Mouse (Mus musculus) liver, adult 2 months (tissue): Measurements from ENCODE around the gene Nyap1. TPM values are rescaled to one million over a fixed set of nuclear protein-coding genes. Genes with fewer than 3 reads are reported as not detected.
A peak's percentile ranks its signal among the peaks of the same experiment; 100 is the strongest.

Experiments used
- DNase-seq: peaks from one replicate; pipeline ENCODE4 v3.0.0-alpha.2; 2011; ENCODE audit warnings: low read depth, low spot score; ENCODE audit errors: extremely low read depth
- H3K27ac ChIP-seq: fragments of 200-500 bp; replicated peaks from 2 replicates; pipeline ENCODE4 v1.5.1; 2012; ENCODE audit warnings: low read depth, mild to moderate bottlenecking, control low read depth, inconsistent platforms, low read length; ENCODE audit not compliant: insufficient read depth
- H3K27me3 ChIP-seq: fragments of 200-500 bp; 2 replicates; pipeline ENCODE4 v1.6.1; 2012; ENCODE audit warnings: mild to moderate bottlenecking, moderate library complexity, low read length, inconsistent platforms; ENCODE audit not compliant: control insufficient read depth, insufficient read depth
- H3K36me3 ChIP-seq: fragments of 200-500 bp; 2 replicates; pipeline ENCODE4 v1.6.1; 2012; ENCODE audit warnings: low read length, inconsistent platforms; ENCODE audit not compliant: control insufficient read depth, insufficient read depth
- H3K4me1 ChIP-seq: fragments of 200-500 bp; 2 replicates; pipeline ENCODE4 v1.6.1; 2011; ENCODE audit warnings: low read length; ENCODE audit not compliant: control insufficient read depth, insufficient read depth
- H3K4me3 ChIP-seq: fragments of 200-500 bp; 2 replicates; pipeline ENCODE4 v1.5.1; 2011; ENCODE audit warnings: low read depth, mild to moderate bottlenecking, control low read depth, low read length, moderate library complexity; ENCODE audit not compliant: insufficient read depth
- H3K79me2 ChIP-seq: fragments of 200-500 bp; 2 replicates; pipeline ENCODE4 v1.6.1; 2012; ENCODE audit warnings: inconsistent platforms, mild to moderate bottlenecking, low read length, moderate library complexity; ENCODE audit not compliant: control insufficient read depth, insufficient read depth
- H3K9ac ChIP-seq: fragments of 200-500 bp; 2 replicates; pipeline ENCODE4 v1.6.1; 2012; ENCODE audit warnings: low read depth, mild to moderate bottlenecking, control low read depth, inconsistent platforms, low read length
- CTCF ChIP-seq: fragments of 200-500 bp; IDR thresholded peaks from 2 replicates; pipeline ENCODE4 v1.5.1; 2011; ENCODE audit warnings: low read depth, low read length, control low read depth
- POLR2A ChIP-seq: fragments of 200-500 bp; IDR thresholded peaks from 2 replicates; pipeline ENCODE4 v1.6.1; 2011; ENCODE audit warnings: low read length, control low read depth; ENCODE audit not compliant: insufficient read depth; ENCODE audit errors: extremely low read depth
- WGBS: fragments of 180-500 bp; shearing (Covaris S2); methylation state at CpG from one replicate; pipeline ENCODE4 v1.1.7; 2018; 5-methylcytosine and 5-hydroxymethylcytosine counted together
- polyA plus RNA-seq: library from polyadenylated mRNA; depleted of rRNA; stranded (reverse); fragments of >200 nt; gene quantifications from 2 replicates; pipeline ENCODE4 v1.2.3, GENCODE M21; 2012
- total RNA-seq: library from RNA; depleted of rRNA; stranded (reverse); fragments of >200 nt; gene quantifications from 2 replicates; pipeline ENCODE4 v1.2.3, GENCODE M21; 2014

Nyap1 gene
- total and polyA plus RNA-seq, 2 experiments, result 0.18 to 0.28 TPM

GRCm38 (mm10) chr5:137785164-137786031, 44.0 kb upstream of the Nyap1 start:
- H3K9ac ChIP-seq, result peak overlapping the region; percentile 91
- no peaks in the 10 kb centered on the region for H3K27me3 ChIP-seq
- no peak for DNase-seq
- H3K36me3 ChIP-seq, result peaks cover 15% of the 10 kb centered on the region; the same call in 1 of the 2 replicates
- TF ChIP-seq CTCF (no peak), POLR2A (no peak)
- peaks cover 16% of the 10 kb centered on the region for H3K79me2 ChIP-seq
- H3K27ac ChIP-seq, result peak overlapping the region; percentile 85
- H3K4me1 ChIP-seq, result peaks cover 19% of the 10 kb centered on the region
- peak overlapping the region; percentile 82 for H3K4me3 ChIP-seq
- 10% methylated on average over 59 of the region's 62 CpGs for WGBS

DNA sequence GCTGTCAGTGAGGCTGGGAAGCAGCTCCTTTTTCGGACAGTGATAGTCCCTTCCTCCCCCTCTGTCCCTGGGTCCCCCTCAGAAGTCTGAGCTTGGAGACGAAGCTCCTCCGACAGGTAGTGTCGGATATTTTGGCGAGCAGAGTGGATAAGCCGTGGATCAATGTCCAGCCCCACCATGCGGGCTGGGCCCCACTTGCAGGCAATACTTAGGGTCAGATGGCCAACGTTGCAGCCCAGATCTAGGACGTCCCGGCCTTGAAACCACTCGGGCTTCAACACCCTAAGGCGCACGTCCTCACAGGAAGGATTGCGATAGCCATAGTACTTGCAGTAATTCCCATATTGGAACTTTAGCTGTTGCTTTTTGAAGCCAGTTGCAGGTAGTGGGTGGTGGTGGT, 43.1 kb upstream of the Nyap1 start:
- Histone ChIP-seq H3K4me1 (peaks cover 24% of the 10 kb centered on the region), H3K9ac (0 out of 2 replicates have a peak overlapping the region, but pooled peaks have one; percentile 2), H3K27ac (no peak overlapping the region), H3K36me3 (peaks cover 17% of the 10 kb centered on the region; the same call in 1 of the 2 replicates), H3K4me3 (no peak overlapping the region), H3K27me3 (no peaks in the 10 kb centered on the region), H3K79me2 (peaks cover 16% of the 10 kb centered on the region)
- no peak for DNase-seq
- WGBS, result 65% methylated on average over 14 of the region's 14 CpGs
- TF ChIP-seq POLR2A (no peak), CTCF (no peak)

- TF ChIP-seq CTCF (no peak), POLR2A (no peak)
- peaks cover 17% of the 10 kb centered on the region; the same call in 1 of the 2 replicates for H3K36me3 ChIP-seq
- H3K79me2 ChIP-seq, result peaks cover 16% of the 10 kb centered on the region
- H3K4me1 ChIP-seq, result peaks cover 25% of the 10 kb centered on the region
- 52% methylated on average over 9 of the region's 9 CpGs for WGBS
- no peak overlapping the region for H3K9ac ChIP-seq
- H3K27me3 ChIP-seq, result no peaks in the 10 kb centered on the region
- H3K27ac ChIP-seq, result no peak overlapping the region
- no peak for DNase-seq
- no peak overlapping the region for H3K4me3 ChIP-seq
Measured at GRCm38 (mm10) chr5:137783901-137784540, 42.6 kb upstream of the Nyap1 start.

GRCm38 (mm10) chr5:137782776-137783522, 41.5 kb upstream of the Nyap1 start:
- peaks cover 27% of the 10 kb centered on the region for H3K4me1 ChIP-seq
- no peak overlapping the region for H3K27ac ChIP-seq
- H3K36me3 ChIP-seq, result peaks cover 17% of the 10 kb centered on the region; the same call in 1 of the 2 replicates
- no peak overlapping the region for H3K9ac ChIP-seq
- TF ChIP-seq POLR2A (no peak), CTCF (no peak)
- H3K27me3 ChIP-seq, result no peaks in the 10 kb centered on the region
- no peak for DNase-seq
- peaks cover 16% of the 10 kb centered on the region for H3K79me2 ChIP-seq
- WGBS, result 83% methylated on average over 13 of the region's 13 CpGs
- no peak overlapping the region for H3K4me3 ChIP-seq

DNA sequence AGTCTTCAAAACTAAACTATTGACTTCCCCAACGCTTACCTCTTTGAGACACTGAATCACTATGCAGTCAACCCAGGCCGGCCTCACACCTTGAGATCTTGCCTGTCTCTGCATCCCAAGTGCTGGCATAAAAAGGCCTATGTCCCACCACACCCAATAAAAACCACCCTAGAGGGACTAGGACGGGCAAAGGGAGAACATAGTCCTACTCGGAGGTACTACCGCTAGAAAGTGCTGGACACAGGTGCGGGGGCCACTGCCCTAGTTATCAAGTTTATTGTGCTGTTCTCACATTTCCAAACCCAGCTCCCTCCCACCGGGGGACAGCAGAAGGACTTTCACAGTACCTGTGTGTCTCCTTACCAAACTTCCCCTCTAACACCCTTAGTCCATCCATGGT, 40.3 kb upstream of the Nyap1 start:
- no peak overlapping the region for H3K4me3 ChIP-seq
- peaks cover 17% of the 10 kb centered on the region; the same call in 1 of the 2 replicates for H3K36me3 ChIP-seq
- WGBS, result 91% methylated on average over 7 of the region's 7 CpGs
- H3K27ac ChIP-seq, result no peak overlapping the region
- no peak overlapping the region for H3K9ac ChIP-seq
- peaks cover 24% of the 10 kb centered on the region for H3K4me1 ChIP-seq
- no peak for DNase-seq
- H3K27me3 ChIP-seq, result no peaks in the 10 kb centered on the region
- no peak for TF ChIP-seq CTCF
- TF ChIP-seq POLR2A, result no peak
- peaks cover 16% of the 10 kb centered on the region for H3K79me2 ChIP-seq
